In genomic region chr5:122295113-122295935, GRCm38 (mm10) we compare ENCODE assay signal across 13 mouse cellular contexts. TPM values are rescaled to one million over a fixed set of nuclear protein-coding genes. Genes with fewer than 3 reads are reported as not detected.
DNase-seq lines count a peak whose midpoint lies in the region; ATAC-seq and TF ChIP-seq lines count a peak whose summit lies in the region.
"Had no signal": no experiment of that assay in that cellular context is flagged by ENCODE, and none has a peak within 500 bp of the region (broad histone marks: within the 10 kb centered on the region; RNA-seq: fewer than 3 reads in every experiment).

No protein-coding gene starts in this region.

- peak overlapping the region; percentile 3; the same call in 1 of the 2 replicates for H3K4me2 ChIP-seq in midbrain, embryonic 12.5 days (replicated peaks)
- no peak overlapping the region for H3K4me2 ChIP-seq in midbrain, postnatal 0 days (ENCODE audit: low read depth, low read length, poor library complexity, severe bottlenecking)
- H3K4me2 ChIP-seq: heart, embryonic 13.5 days had no signal

- no peaks in the 10 kb centered on the region for H3K9me3 ChIP-seq in midbrain, embryonic 12.5 days
- no peaks in the 10 kb centered on the region for H3K9me3 ChIP-seq in midbrain, postnatal 0 days (ENCODE audit: low read length)
- H3K9me3 ChIP-seq: heart, embryonic 13.5 days; limb, embryonic 10.5 days had no signal

- 71% methylated on average over 14 of the region's 14 CpGs for WGBS in midbrain, embryonic 12.5 days
- WGBS in midbrain, postnatal 0 days = 72% methylated on average over 14 of the region's 14 CpGs

- intact Hi-C loops in left cerebral cortex, adult 2 months (cut with DNase I) = no loop called here

- no peaks in the 10 kb centered on the region; the same call in 1 of the 2 replicates for H3K36me3 ChIP-seq in midbrain, embryonic 12.5 days
- H3K36me3 ChIP-seq in midbrain, postnatal 0 days (ENCODE audit: insufficient read depth, low read length) = no peaks in the 10 kb centered on the region
- H3K36me3 ChIP-seq: heart, embryonic 13.5 days had no signal

- no peak overlapping the region for H3K9ac ChIP-seq in midbrain, embryonic 12.5 days (replicated peaks)
- no peak overlapping the region for H3K9ac ChIP-seq in midbrain, postnatal 0 days (replicated peaks; ENCODE audit: low read length, poor library complexity, severe bottlenecking)
- H3K9ac ChIP-seq: heart, embryonic 13.5 days had no signal

- no peak overlapping the region for H3K4me3 ChIP-seq in midbrain, embryonic 12.5 days
- no peak overlapping the region for H3K4me3 ChIP-seq in midbrain, postnatal 0 days (ENCODE audit: low read depth, low read length)
- H3K4me3 ChIP-seq in left cerebral cortex, adult 2 months = no peak overlapping the region
- H3K4me3 ChIP-seq: erythroblast, embryonic 14.5 days; heart, embryonic 13.5 days; limb, embryonic 10.5 days had no signal

- no peaks in the 10 kb centered on the region for H3K27me3 ChIP-seq in midbrain, embryonic 12.5 days
- no peaks in the 10 kb centered on the region for H3K27me3 ChIP-seq in midbrain, postnatal 0 days (ENCODE audit: insufficient read depth, low read length)
- H3K27me3 ChIP-seq: heart, embryonic 13.5 days had no signal

- DNase-seq in heart, adult 11 months = peak; percentile 89
- DNase-seq in heart, adult 9 months (ENCODE audit: low spot score in 2 of 2) = no peak
- no peak for DNase-seq in midbrain, postnatal 0 days (ENCODE audit: low spot score)
- peak; percentile 60 for DNase-seq in lung, postnatal 25 days (ENCODE audit: low spot score)
- peak; percentile 59 for DNase-seq in thymus, postnatal 4 days
- no peak for DNase-seq in frontal cortex, postnatal 14 days (ENCODE audit: low spot score in 2 of 2)
- no peak for DNase-seq in left cerebral cortex, adult 2 months (ENCODE audit: extremely low spot score in 1 of 2, low spot score in 2 of 2)
- DNase-seq: right cerebral cortex, postnatal 25 days had no signal

- H3K27ac ChIP-seq in midbrain, embryonic 12.5 days (replicated peaks) = peak overlapping the region; percentile 63
- no peak overlapping the region for H3K27ac ChIP-seq in midbrain, postnatal 0 days (ENCODE audit: low read depth, low read length)
- no peak overlapping the region for H3K27ac ChIP-seq in left cerebral cortex, adult 2 months
- H3K27ac ChIP-seq: heart, embryonic 13.5 days; limb, embryonic 10.5 days had no signal

- no peak for TF ChIP-seq CTCF in midbrain, postnatal 0 days (IDR thresholded peaks at IDR 0.05)
- no peak for TF ChIP-seq CTCF in left cerebral cortex, adult 2 months (IDR thresholded peaks at IDR 0.05)

- H3K4me1 ChIP-seq in midbrain, embryonic 12.5 days = peaks cover 27% of the 10 kb centered on the region
- peaks cover 8% of the 10 kb centered on the region; the same call in 1 of the 2 replicates for H3K4me1 ChIP-seq in midbrain, postnatal 0 days (ENCODE audit: insufficient read depth, low read length)

- ATAC-seq in midbrain, embryonic 12.5 days (ENCODE audit: low FRiP score, low read depth) = no peak
- ATAC-seq in midbrain, postnatal 0 days (ENCODE audit: low FRiP score) = no peak
- ATAC-seq: CD4-positive, CD25-positive, alpha-beta regulatory T cell, adult 4 months had no signal

RNA-seq across cellular contexts. Expression of gene Pptc7, which starts 11.2 kb away (rescaled TPM):
- 9.9 and 11.9 TPM in 2 replicates for polyA plus RNA-seq in midbrain, embryonic 12.5 days (2016; fragmentation: Nextera tagmentation; extraction: Ambion mirVana)
- total RNA-seq in midbrain, postnatal 0 days (2014; rRNA removed) = 19.3 and 22.7 TPM in 2 replicates
- 5.6 and 6.7 TPM in 2 replicates for polyA plus RNA-seq in midbrain, postnatal 0 days (2015; fragmentation: Nextera tagmentation; extraction: Ambion mirVana)
- total RNA-seq in left cerebral cortex, adult 2 months (2021) = 10 to 100 TPM; 41.2 to 42.5 TPM

RNA-seq across cellular contexts. Expression of gene Tctn1, which starts 31.1 kb away (rescaled TPM):
- 7.2 and 8.1 TPM in 2 replicates for polyA plus RNA-seq in midbrain, embryonic 12.5 days (2016; fragmentation: Nextera tagmentation; extraction: Ambion mirVana)
- total RNA-seq in midbrain, postnatal 0 days (2014; rRNA removed) = 30.0 and 37.5 TPM in 2 replicates
- polyA plus RNA-seq in midbrain, postnatal 0 days (2015; fragmentation: Nextera tagmentation; extraction: Ambion mirVana) = 5.8 and 6.2 TPM in 2 replicates
- 10 to 100 TPM; 13.5 to 13.7 TPM for total RNA-seq in left cerebral cortex, adult 2 months (2021)

RNA-seq across cellular contexts. Expression of gene Rad9b, which starts 58.7 kb away (rescaled TPM):
- polyA plus RNA-seq in midbrain, embryonic 12.5 days (2016; fragmentation: Nextera tagmentation; extraction: Ambion mirVana) = 15.7 and 16.6 TPM in 2 replicates
- total RNA-seq in midbrain, postnatal 0 days (2014; rRNA removed) = 16.9 and 17.8 TPM in 2 replicates
- 18.1 and 21.8 TPM in 2 replicates for polyA plus RNA-seq in midbrain, postnatal 0 days (2015; fragmentation: Nextera tagmentation; extraction: Ambion mirVana)
- total RNA-seq in left cerebral cortex, adult 2 months (2021) = 1 to 10 TPM; 3.1 to 4.0 TPM
- polyA plus RNA-seq: erythroblast, embryonic 14.5 days had no signal

RNA-seq across cellular contexts. Expression of gene Vps29, which starts 58.8 kb away (rescaled TPM):
- 208 TPM in 2 replicates for polyA plus RNA-seq in midbrain, embryonic 12.5 days (2016; fragmentation: Nextera tagmentation; extraction: Ambion mirVana)
- total RNA-seq in midbrain, postnatal 0 days (2014; rRNA removed) = 137 and 149 TPM in 2 replicates
- polyA plus RNA-seq in midbrain, postnatal 0 days (2015; fragmentation: Nextera tagmentation; extraction: Ambion mirVana) = 366 and 368 TPM in 2 replicates
- total RNA-seq in left cerebral cortex, adult 2 months (2021) = 100 to 1,000 TPM; 180 to 190 TPM

Comparison
In these comparisons a context has a peak if more than half of its experiments do, and no peak if none do; other contexts are left out.
1. DNase-seq: peak in heart, adult 11 months (single experiment), lung, postnatal 25 days (single experiment) and thymus, postnatal 4 days (single experiment); none in heart, adult 9 months (0 of 2), midbrain, postnatal 0 days (single experiment), frontal cortex, postnatal 14 days (0 of 2) and left cerebral cortex, adult 2 months (0 of 2).